Mouse (Mus musculus): ENCODE results near the gene Ubxn10.

GRCm38 (mm10) chr4:138701111-138701510 lies 35.9 kb downstream of the Ubxn10 start:
- TF ChIP-seq POLR2A (IDR thresholded peaks at IDR 0.05; ENCODE audit: borderline replicate concordance, low read depth, low read length) (no peak), CTCF (IDR thresholded peaks at IDR 0.05; ENCODE audit: low read depth, low read length) (no peak)
